Mouse (Mus musculus): ENCODE data around the gene Cxcl16. TPM values are rescaled to one million over a fixed set of nuclear protein-coding genes. Genes with fewer than 3 reads are reported as not detected.
A peak's percentile ranks its signal among the peaks of the same experiment; 100 is the strongest.
"Not testable (repeated sequence)": the region's sequence is repeated elsewhere in the genome, so short reads cannot be mapped to it uniquely, and the experiment has no call there.

Cxcl16 gene
- 0.74 TPM in 1 of 2 replicates, not detected in the other for total RNA-seq (2017)

GRCm38 (mm10) chr11:70459601-70460101 lies at the start of gene Cxcl16:
Gene Cxcl16 (minus strand): TSS chr11:70459984.
- ATAC-seq (ENCODE audit: extremely low read depth, insufficient number of reproducible peaks, low FRiP score, poor library complexity, severe bottlenecking) = no peak

- ATAC-seq (ENCODE audit: extremely low read depth, insufficient number of reproducible peaks, low FRiP score, poor library complexity, severe bottlenecking) = no peak
Observed at GRCm38 (mm10) chr11:70506962-70507515, 47.3 kb upstream of the Cxcl16 start.

DNA sequence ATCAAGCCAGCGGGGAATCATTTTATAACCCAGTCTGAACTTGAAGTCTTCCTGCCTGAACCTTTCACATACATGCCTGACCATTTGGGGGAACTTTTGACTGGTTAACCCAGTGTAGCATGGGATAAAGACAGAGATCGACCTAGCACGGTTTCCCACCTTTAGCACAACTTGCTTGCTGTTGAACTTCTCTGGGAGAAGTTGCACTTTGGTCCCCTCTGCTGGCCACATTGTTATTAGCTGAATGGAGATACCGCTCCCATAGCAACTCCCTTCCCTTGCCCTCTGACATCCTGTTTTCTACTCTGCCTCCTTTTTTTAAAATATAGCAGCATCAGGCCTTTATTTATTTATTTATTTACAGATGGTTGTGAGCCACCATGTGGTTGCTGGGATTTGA lies 46.6 kb upstream of the Cxcl16 start:
- ATAC-seq (ENCODE audit: extremely low read depth, insufficient number of reproducible peaks, low FRiP score, poor library complexity, severe bottlenecking) = peak; percentile 50; the same call in 1 of the 2 replicates

GRCm38 (mm10) chr11:70504970-70505369 lies 45.2 kb upstream of the Cxcl16 start, which contains the start of gene Tm4sf5:
Gene Tm4sf5 (plus strand): TSS chr11:70505244.
- no peak for ATAC-seq (ENCODE audit: extremely low read depth, insufficient number of reproducible peaks, low FRiP score, poor library complexity, severe bottlenecking)

DNA sequence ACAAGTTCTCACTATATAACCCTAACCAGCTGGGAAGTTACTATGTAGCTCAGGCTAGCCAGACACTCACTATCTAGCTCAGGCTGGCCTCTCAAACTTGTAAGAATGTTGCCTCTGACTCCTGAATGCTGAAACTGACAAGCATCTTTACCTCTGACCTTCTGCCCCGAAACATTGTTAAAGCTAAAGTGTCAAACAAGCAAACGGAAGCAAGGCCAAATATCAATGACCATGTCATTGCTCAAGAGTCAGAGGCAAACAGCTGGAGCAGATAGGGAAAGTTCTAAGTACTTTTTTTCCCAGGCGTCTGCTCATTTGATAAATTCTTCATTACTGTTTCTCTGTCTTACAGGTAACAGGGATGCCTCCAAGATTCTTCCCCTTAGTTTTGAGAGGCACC lies 42.2 kb upstream of the Cxcl16 start:
- no peak for ATAC-seq (ENCODE audit: extremely low read depth, insufficient number of reproducible peaks, low FRiP score, poor library complexity, severe bottlenecking)

DNA sequence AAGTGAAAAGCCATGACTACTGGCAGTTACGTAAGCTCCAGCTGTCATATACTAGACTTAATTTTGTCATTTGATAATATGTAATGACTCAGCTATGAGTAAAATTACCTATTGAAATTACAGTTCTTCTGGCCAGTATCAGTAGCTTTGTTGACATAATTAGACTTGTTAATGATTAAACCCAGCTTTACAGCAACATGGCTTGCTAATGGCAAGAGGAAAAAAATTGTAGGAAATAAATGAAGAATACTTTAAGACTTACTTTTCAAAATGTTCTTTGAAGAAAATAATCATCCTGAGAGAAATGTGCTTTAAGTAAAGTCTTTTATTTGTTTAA lies 40.7 kb upstream of the Cxcl16 start:
- no peak for ATAC-seq (ENCODE audit: extremely low read depth, insufficient number of reproducible peaks, low FRiP score, poor library complexity, severe bottlenecking)

DNA sequence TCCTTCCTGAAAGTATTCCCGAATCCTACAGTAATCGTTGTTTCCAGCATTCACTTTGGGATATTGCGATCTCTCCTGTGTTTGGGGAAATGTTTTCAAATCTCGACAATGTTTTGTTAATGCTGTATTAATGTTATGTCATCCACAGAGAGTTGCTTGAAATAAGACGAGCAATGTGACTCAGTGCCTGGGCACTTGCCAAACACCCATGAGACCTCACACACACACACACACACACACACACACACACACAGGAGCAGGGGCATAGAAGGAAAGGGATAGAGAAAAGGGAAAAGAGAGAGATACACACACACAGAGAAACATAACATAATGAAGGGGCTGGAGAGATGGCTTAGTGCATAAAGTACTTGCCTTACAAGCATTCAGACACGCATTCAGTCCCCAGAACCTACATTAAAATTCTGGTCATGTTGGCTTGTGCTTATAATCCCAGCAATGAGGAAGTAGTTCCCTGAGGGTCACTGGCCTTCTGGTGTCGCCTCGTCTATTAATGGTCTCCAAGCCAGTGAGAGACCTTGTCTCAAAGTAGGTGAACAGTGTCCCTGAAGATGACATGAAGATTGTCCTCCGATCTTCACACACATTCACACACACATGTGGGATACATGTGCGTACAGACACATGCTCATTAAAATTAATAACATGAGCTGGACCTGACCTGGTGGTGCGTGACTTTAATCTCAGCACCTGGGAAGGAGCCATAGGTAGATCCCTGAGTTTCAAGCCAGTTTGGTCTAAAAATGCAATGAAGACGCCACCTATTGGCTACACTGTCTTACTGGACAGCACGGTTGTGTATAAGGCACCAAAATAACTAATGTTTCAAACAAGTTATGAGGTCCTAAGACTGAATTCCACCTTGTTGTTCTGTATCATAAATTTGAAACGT lies 40.0 kb upstream of the Cxcl16 start:
- 0 out of 2 replicates have a peak, but pooled peaks have one; percentile 13 for ATAC-seq (ENCODE audit: extremely low read depth, insufficient number of reproducible peaks, low FRiP score, poor library complexity, severe bottlenecking)

GRCm38 (mm10) chr11:70489684-70490083 lies 29.9 kb upstream of the Cxcl16 start:
- no peak for ATAC-seq (ENCODE audit: extremely low read depth, insufficient number of reproducible peaks, low FRiP score, poor library complexity, severe bottlenecking)

DNA sequence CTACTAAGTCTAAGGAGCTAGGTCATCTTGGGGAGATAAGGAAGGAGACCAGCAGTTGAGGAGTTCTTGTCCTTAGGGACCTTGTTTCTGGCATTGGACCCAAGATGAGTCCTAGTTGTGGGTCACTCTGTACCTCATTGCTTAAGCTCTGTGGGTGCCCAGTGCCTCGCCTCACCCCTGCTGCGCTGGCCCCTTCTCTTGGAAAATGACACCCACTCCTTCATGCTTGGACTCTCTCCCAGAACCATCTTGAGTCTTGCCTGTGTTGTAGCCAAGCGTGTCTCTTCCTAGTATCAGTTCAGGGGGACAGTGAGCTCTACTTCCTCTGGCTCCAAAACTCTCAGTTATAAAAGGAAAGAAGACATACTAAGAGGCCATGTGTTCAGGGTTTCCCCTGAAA lies 29.4 kb upstream of the Cxcl16 start:
- no peak for ATAC-seq (ENCODE audit: extremely low read depth, insufficient number of reproducible peaks, low FRiP score, poor library complexity, severe bottlenecking)

- no peak for ATAC-seq (ENCODE audit: extremely low read depth, insufficient number of reproducible peaks, low FRiP score, poor library complexity, severe bottlenecking)
Observed at GRCm38 (mm10) chr11:70487816-70488215, 28.0 kb upstream of the Cxcl16 start.

- ATAC-seq (ENCODE audit: extremely low read depth, insufficient number of reproducible peaks, low FRiP score, poor library complexity, severe bottlenecking) = no peak
Observed at GRCm38 (mm10) chr11:70485498-70485897, 25.7 kb upstream of the Cxcl16 start.

DNA sequence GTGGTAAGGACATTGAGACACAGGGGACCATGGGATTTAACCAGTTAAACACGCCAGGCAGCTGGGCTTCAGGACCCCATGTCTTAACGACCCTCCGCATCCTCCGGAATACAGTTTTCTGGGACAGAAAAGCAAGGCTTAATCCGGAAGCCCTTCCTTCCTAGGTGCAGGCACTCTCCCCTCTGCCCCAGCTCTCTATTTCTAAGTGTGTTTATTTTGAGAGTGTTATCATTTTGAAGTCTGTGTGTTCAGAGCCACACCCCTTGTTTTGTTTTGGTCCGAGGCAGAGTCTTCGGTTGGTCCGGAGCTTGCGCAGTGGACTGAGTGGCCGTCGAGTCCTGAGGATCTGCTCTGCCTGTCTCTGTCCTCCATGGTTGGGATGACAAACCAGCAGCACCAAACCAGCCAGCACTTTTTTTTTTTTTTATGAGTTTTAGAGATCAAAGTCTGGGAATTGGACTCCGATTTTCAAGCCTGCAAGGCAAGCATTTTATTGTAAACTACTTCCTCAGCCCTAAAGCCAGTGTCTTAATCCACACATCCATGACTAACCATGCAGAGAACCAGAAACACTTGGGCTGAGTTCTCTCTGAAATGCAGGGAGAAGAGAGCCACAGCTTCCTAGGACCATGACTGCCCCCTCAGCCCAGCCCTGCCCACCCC lies 15.2 kb upstream of the Cxcl16 start:
- no peak for ATAC-seq (ENCODE audit: extremely low read depth, insufficient number of reproducible peaks, low FRiP score, poor library complexity, severe bottlenecking)

GRCm38 (mm10) chr11:70473291-70473690 lies 13.5 kb upstream of the Cxcl16 start:
- ATAC-seq (ENCODE audit: extremely low read depth, insufficient number of reproducible peaks, low FRiP score, poor library complexity, severe bottlenecking) = not testable (repeated sequence)

GRCm38 (mm10) chr11:70472716-70473115 lies 12.9 kb upstream of the Cxcl16 start:
- ATAC-seq (ENCODE audit: extremely low read depth, insufficient number of reproducible peaks, low FRiP score, poor library complexity, severe bottlenecking) = no peak

GRCm38 (mm10) chr11:70469764-70470163 lies 10.0 kb upstream of the Cxcl16 start:
- ATAC-seq (ENCODE audit: extremely low read depth, insufficient number of reproducible peaks, low FRiP score, poor library complexity, severe bottlenecking) = no peak

- no peak for ATAC-seq (ENCODE audit: extremely low read depth, insufficient number of reproducible peaks, low FRiP score, poor library complexity, severe bottlenecking)
Observed at GRCm38 (mm10) chr11:70467902-70468619, 8.3 kb upstream of the Cxcl16 start.

GRCm38 (mm10) chr11:70465824-70466223 lies 6.0 kb upstream of the Cxcl16 start:
- ATAC-seq (ENCODE audit: extremely low read depth, insufficient number of reproducible peaks, low FRiP score, poor library complexity, severe bottlenecking) = no peak

DNA sequence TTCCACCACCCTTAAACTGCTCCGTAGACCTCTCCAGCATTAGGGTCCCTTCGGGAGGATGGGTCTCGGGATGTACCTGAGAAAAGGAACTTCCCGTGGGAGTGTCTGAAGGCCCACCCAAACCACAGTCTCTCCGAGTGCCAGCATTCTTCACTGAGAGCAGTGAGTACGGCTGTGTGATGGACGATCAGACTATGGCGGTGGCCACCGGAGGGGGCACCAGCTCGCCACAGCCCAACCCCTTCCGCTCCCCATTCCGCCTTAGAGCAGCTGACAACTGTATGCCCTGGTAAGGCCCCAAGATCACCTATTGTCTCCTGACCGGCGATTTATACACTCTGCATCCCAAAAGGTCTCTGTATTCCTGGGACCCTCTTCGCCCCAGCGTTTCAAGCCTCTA lies 5.4 kb upstream of the Cxcl16 start:
- no peak for ATAC-seq (ENCODE audit: extremely low read depth, insufficient number of reproducible peaks, low FRiP score, poor library complexity, severe bottlenecking)

GRCm38 (mm10) chr11:70463970-70464369 lies 4.2 kb upstream of the Cxcl16 start:
- no peak for ATAC-seq (ENCODE audit: extremely low read depth, insufficient number of reproducible peaks, low FRiP score, poor library complexity, severe bottlenecking)

Data from neutrophil, adult 5-6 weeks (primary cell).